Mouse (Mus musculus) heart, postnatal 4 days (tissue): Measurements from ENCODE around the gene Fstl3. TPM values are rescaled to one million over a fixed set of nuclear protein-coding genes. Genes with fewer than 3 reads are reported as not detected.

Experiments
- DNase-seq: peaks from one replicate; pipeline ENCODE4 v3.0.0; 2021
- total RNA-seq, 2 experiments: library from RNA; stranded (reverse); gene quantifications; 2 replicates each; pipeline ENCODE4 v1.2.3; 2021

The Fstl3 gene
- total RNA-seq, 2 experiments from 2014 or later: 10.3 TPM

DNA sequence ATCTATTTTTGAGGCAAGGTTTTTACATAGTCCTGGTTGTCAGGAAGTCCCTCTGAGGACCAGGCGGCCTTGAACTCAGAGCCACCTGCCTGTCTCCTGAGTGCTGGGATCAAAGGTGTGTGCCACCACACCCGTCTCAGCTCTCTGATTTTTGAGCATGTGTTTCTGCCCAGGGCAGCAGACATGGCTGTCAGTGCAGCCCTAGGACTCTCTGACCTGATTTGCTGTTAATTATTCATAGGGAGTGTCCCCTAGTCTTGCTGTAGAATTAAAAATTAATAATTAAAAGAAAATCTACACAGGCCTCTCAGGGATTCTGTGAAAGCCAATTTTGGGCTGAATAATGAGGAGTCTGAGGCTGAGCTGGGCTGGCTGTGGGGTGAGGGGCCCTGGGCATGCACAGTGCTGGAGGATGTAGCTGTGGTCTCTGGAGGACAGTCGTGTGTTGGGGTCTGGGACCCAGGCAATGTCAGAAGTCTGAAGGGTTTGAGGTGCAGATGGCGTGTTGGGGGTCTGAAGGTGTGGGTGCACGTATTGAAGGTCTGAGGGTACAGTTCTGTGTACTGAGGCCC lies 37.3 kb downstream of the Fstl3 start:
- DNase-seq: no peak

- no peak for DNase-seq
Observed at GRCm38 (mm10) chr10:79815671-79816494, 38.8 kb downstream of the Fstl3 start.

DNA sequence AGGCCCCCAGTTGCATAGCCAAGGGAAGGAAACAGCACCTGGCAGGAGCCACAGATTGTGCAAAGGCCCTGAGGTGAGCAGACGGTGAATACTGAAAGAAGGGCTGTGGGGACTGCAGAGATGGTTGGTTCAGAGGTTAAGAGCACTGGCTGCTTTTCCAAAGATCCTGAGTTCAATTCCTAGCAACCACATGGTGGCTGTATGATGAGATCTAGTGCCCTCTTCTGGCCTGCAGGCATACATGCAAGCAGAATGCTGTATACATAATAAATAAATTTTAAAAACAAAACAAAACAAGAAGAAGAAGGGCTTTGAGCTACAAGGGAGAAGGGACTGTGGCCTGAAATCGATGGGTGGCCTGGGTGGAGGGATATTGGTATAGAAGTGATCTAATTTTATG lies 40.0 kb downstream of the Fstl3 start:
- DNase-seq: no peak

- no peak for DNase-seq
Observed at GRCm38 (mm10) chr10:79818225-79818624, 41.2 kb downstream of the Fstl3 start.

- DNase-seq: no peak
Observed at GRCm38 (mm10) chr10:79819606-79820005, 42.5 kb downstream of the Fstl3 start.

DNA sequence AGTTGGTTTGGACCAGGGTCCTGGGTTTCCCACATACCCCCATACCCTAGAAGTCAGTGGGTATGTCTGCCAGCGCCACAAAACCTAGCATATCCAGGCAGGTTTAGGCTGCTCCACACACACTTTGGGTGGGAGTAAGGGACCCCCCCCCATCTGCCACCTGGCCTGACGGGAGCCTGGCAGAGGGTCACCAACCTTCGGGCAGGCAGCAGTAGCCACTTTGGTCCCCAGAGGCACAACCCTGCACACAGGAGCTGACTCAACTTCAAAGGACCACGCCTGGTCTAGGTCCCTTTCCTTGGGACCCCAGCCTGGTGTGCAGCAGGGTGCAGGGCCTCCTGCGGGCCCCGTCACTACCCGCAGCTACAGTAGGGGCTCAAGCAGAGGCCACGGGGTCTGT lies 43.2 kb downstream of the Fstl3 start:
- DNase-seq: no peak

DNA sequence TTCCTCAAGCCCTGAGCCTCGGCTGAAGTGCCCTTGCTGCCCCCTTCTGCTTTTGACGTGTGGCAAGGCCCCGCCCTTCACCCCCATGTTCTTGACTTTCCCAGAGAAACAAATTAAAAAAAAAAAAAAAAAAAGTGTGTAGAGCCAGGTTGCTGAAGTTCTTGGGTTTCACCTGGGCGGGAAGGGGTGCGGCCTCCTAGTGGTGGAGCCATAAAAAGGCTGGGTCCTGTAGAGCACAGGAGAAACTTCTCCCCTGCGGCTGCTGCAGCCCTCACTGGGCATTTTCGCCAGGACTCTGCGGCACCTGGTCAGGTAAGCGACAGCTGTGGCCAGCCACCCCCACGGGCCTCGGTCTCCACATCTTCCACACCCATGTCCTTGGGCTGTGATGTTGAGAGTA lies 43.7 kb downstream of the Fstl3 start, which contains the start of gene Misp:
TSS of gene Misp (plus strand) at position 208 of the 400 bp plus-strand sequence.
- no peak for DNase-seq

DNA sequence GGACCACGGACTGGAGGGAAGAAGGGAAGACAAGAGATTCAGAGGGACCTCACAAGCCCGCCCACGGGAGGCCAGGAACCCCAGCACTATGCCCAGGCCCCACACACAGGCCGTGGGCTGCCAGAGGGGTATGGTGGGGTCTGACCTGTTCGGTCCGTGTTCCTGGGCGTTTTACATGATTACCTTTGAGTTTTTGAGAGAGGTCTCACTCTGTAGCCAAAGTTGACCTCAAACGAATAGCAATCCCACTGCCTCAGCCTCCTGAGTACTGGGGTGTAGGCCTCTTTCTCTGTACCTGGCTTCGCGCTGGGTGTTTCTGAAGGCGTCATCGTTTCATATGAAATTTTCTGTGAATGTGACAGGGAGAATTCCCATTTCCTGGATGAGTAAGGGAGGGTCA lies 44.7 kb downstream of the Fstl3 start:
- DNase-seq: no peak

GRCm38 (mm10) chr10:79822372-79822771 lies 45.3 kb downstream of the Fstl3 start:
- no peak for DNase-seq

DNA sequence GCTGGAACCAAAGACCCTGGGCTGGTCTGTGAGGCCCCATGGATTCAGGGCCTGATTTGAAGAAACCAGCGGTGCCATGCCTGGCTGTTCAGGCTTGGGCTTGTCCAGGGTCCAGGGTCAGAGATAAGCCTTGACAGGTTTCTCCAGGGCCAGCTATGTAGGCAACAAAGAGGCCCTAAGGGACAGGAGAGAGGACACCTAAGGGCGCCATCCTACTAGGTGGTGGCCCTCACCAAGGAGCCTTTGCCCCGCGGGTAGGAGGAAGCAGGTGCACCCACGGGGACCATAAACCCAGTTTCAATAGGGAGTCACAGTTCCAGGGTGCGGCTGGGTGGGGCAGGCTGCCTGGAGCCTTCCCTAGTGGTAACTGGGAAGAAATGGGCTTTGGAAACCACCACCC lies 45.9 kb downstream of the Fstl3 start:
- no peak for DNase-seq

GRCm38 (mm10) chr10:79824413-79824812 lies 47.3 kb downstream of the Fstl3 start:
- no peak for DNase-seq

- DNase-seq: no peak
Observed at GRCm38 (mm10) chr10:79831583-79831982, 54.5 kb downstream of the Fstl3 start.

Other genes with a start within 250 kb of the Fstl3 start
- gene Plpp2, start 243.5 kb upstream of the Fstl3 start, total RNA-seq: 1 to 10 TPM; 5.7 to 6.0 TPM
- gene Mier2, start 222.1 kb upstream of the Fstl3 start, total RNA-seq: 10 to 100 TPM; 19.7 to 21.9 TPM
- not detected for gene Theg, start 189.9 kb upstream of the Fstl3 start, total RNA-seq
- under 1 TPM; 0.10 to 0.11 TPM for gene C2cd4c, start 163.2 kb upstream of the Fstl3 start, total RNA-seq
- gene Shc2, start 139.4 kb upstream of the Fstl3 start, total RNA-seq: 1 to 10 TPM; 3.2 to 3.7 TPM
- not detected for gene Odf3l2, start 131.5 kb upstream of the Fstl3 start, total RNA-seq
- under 1 TPM; 0.36 to 0.67 TPM for gene Madcam1, start 112.7 kb upstream of the Fstl3 start, total RNA-seq
- gene Tpgs1, start 107.9 kb upstream of the Fstl3 start, total RNA-seq: 10 to 100 TPM; 18.8 to 20.3 TPM
- 100 to 1,000 TPM; 134 to 145 TPM for gene Cdc34, start 95.1 kb upstream of the Fstl3 start, total RNA-seq
- 1 to 10 TPM; 2.9 to 3.7 TPM for gene Gzmm, start 88.3 kb upstream of the Fstl3 start, total RNA-seq
- gene Bsg, start 72.8 kb upstream of the Fstl3 start, total RNA-seq: 100 to 1,000 TPM; 793 to 876 TPM
- 1 to 10 TPM; 7.6 to 9.5 TPM for gene Hcn2, start 60.6 kb upstream of the Fstl3 start, total RNA-seq
- 10 to 100 TPM; 35.4 to 39.6 TPM for gene Polrmt, start 30.7 kb upstream of the Fstl3 start, total RNA-seq
- not detected for gene Fgf22, start 22.2 kb upstream of the Fstl3 start, total RNA-seq
- gene Rnf126, start 10.3 kb upstream of the Fstl3 start, total RNA-seq: 10 to 100 TPM; 40.3 to 45.9 TPM
- gene Prss57, start 13.7 kb downstream of the Fstl3 start, total RNA-seq: not detected
- gene Palm, start 16.3 kb downstream of the Fstl3 start, total RNA-seq: 10 to 100 TPM; 78.5 to 88.6 TPM
- under 1 TPM; 0.14 to 0.45 TPM for gene Misp, start 43.7 kb downstream of the Fstl3 start, total RNA-seq
- 100 to 1,000 TPM; 167 to 182 TPM for gene Ptbp1, start 77.2 kb downstream of the Fstl3 start, total RNA-seq
- not detected for gene Prtn3, start 97.2 kb downstream of the Fstl3 start, total RNA-seq
- gene Plppr3, start 97.4 kb downstream of the Fstl3 start, total RNA-seq: 1 to 10 TPM; 2.5 to 2.9 TPM
- gene Elane, start 109.0 kb downstream of the Fstl3 start, total RNA-seq: not detected
- under 1 TPM in 1 of 2 experiments, not detected in 1; 0.38 TPM for gene Cfd, start 113.6 kb downstream of the Fstl3 start, total RNA-seq
- gene Med16, start 131.7 kb downstream of the Fstl3 start, total RNA-seq: 10 to 100 TPM; 67.1 to 68.2 TPM
- gene Gm26602, start 133.6 kb downstream of the Fstl3 start, total RNA-seq: not detected
- under 1 TPM; 0.25 to 0.33 TPM for gene Kiss1r, start 139.7 kb downstream of the Fstl3 start, total RNA-seq
- 100 to 1,000 TPM in 1 of 2 experiments, 10 to 100 TPM in 1; 91.0 to 100 TPM for gene R3hdm4, start 143.9 kb downstream of the Fstl3 start, total RNA-seq
- 1 to 10 TPM; 4.2 to 4.3 TPM for gene Arid3a, start 149.8 kb downstream of the Fstl3 start, total RNA-seq
- gene Wdr18, start 182.9 kb downstream of the Fstl3 start, total RNA-seq: 10 to 100 TPM; 25.5 to 28.5 TPM
- under 1 TPM in 1 of 2 experiments, not detected in 1; 0.21 TPM for gene Grin3b, start 193.4 kb downstream of the Fstl3 start, total RNA-seq
- gene Tmem259, start 207.1 kb downstream of the Fstl3 start, total RNA-seq: 100 to 1,000 TPM; 117 to 120 TPM
- gene Cnn2, start 211.3 kb downstream of the Fstl3 start, total RNA-seq: 100 to 1,000 TPM; 109 to 113 TPM
- gene Abca7, start 219.2 kb downstream of the Fstl3 start, total RNA-seq: 1 to 10 TPM; 6.9 to 8.1 TPM
- 1 to 10 TPM; 4.0 to 4.1 TPM for gene Arhgap45, start 239.4 kb downstream of the Fstl3 start, total RNA-seq